Mouse (Mus musculus): ENCODE results near the gene Bckdhb. TPM values are rescaled to one million over a fixed set of nuclear protein-coding genes. Genes with fewer than 3 reads are reported as not detected.

Gene Bckdhb
- polyA plus RNA-seq (2012; rRNA removed), result 21.9 and 27.6 TPM in 2 replicates

DNA sequence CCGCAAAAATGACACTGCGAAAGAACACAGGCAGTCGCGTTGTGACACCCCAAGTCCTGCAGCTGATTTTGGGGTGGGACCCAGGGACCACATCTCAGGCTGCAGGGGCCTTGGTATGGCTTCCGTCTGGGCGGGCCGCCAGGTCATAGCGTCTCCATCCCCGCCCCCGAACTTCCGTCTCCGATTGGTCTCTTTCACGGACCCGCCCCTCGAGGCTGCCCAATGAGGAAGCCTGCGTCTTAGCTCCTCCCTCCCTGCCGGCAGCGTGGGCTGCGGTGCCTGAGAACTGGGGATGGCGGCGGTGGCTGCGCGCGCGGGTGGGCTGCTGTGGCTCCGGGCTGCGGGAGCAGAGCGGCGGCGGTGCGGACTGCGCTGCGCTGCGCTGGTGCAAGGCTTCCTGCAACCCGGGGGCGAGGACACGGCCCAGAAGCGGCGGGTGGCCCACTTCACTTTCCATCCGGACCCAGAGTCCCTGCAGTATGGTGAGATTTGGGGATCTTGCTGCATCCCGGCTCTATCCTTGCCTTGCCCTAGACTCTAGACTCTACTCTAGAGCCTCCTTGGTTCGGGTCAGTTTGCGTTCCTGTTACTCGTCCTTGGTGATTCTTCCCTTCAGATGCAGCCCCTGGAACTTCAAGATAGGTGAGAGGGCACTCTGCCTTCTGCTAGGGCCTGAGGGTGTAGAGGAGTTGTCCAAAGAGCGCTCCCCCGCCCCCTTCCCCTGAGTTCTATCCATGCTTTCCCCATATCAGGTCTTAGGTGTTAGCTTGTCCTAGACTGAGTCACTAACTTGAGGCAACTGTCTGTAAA is at the start of gene Bckdhb:
Gene Bckdhb (plus strand): TSS at position 268 of the 810 bp plus-strand sequence.
- peak; percentile 98 for DNase-seq (ENCODE audit: low read depth)

DNA sequence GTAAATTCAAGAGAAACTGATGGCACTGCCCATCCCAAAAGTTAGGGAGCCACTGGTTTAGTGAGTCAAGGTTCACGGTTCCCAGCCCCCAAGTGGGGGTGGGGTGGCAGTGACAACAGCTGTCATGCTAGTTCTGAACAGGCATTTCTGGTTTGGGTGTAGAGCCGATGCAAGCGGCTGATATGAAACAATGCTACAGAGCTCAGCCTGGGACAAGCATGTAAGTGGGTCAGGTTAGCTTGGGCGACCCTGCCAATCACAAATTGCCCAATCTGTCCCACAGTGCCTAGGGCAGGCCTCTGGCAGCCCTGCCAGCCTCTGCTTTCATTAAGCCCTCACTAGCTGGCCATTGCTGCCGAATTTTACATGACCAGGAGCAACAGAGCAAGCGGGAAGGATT is 42.8 kb upstream of the Bckdhb start:
- no peak for DNase-seq (ENCODE audit: low read depth)
- TF ChIP-seq CTCF (IDR thresholded peaks at IDR 0.05; ENCODE audit: borderline replicate concordance, extremely low read depth, insufficient read depth, insufficient read length), result no peak
- no peak for TF ChIP-seq POLR2A (IDR thresholded peaks at IDR 0.05; ENCODE audit: borderline replicate concordance, extremely low read depth, insufficient read depth, insufficient read length, poor library complexity, severe bottlenecking)

More for the DNA sequence above, at the start of gene Bckdhb:
- peak; percentile 58 for TF ChIP-seq POLR2A (IDR thresholded peaks at IDR 0.05; ENCODE audit: borderline replicate concordance, extremely low read depth, insufficient read depth, insufficient read length, poor library complexity, severe bottlenecking)
- TF ChIP-seq CTCF (IDR thresholded peaks at IDR 0.05; ENCODE audit: borderline replicate concordance, extremely low read depth, insufficient read depth, insufficient read length), result no peak

DNA sequence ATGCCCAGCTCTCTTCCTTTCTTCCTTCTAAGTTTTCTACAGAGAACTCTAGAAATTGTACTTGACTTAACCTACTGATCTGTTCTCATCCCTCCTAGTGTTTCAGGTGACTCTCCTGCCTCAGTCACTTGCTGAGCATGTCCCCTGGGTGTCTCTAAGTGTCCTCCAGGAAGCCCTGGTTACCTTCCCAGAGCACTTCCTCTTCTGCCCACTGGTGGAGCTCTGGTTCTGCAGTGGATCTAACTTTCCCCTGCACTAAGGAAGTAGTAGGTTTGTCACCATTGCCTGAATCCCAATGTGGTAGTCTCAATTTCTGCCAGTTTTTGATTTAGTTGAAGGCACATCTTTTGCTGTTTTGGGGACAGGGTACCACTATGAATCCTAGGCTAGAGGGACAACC is 38.8 kb upstream of the Bckdhb start:
- DNase-seq (ENCODE audit: low read depth), result no peak
- TF ChIP-seq POLR2A (IDR thresholded peaks at IDR 0.05; ENCODE audit: borderline replicate concordance, extremely low read depth, insufficient read depth, insufficient read length, poor library complexity, severe bottlenecking) (no peak), CTCF (IDR thresholded peaks at IDR 0.05; ENCODE audit: borderline replicate concordance, extremely low read depth, insufficient read depth, insufficient read length) (no peak)

DNA sequence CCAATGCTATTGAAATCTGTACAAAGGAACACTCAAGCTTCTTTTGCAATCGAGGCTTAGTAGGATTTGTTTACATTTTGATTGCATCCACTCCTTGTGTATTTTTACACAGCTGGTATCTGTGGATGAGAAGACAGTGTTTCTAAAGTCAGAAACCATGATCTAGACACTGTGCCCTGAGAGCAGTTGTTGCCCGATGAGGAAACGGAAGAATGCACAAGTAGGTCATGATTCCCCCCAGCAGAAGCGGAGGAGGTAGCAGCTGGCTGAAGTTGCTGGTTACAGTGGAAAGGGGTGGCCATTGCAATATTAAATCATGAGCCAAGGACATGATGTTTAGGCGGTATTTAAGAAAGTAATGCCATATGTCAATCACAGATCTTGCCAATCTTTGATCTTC is 36.7 kb upstream of the Bckdhb start:
- TF ChIP-seq CTCF (IDR thresholded peaks at IDR 0.05; ENCODE audit: borderline replicate concordance, extremely low read depth, insufficient read depth, insufficient read length) (no peak), POLR2A (IDR thresholded peaks at IDR 0.05; ENCODE audit: borderline replicate concordance, extremely low read depth, insufficient read depth, insufficient read length, poor library complexity, severe bottlenecking) (no peak)
- no peak for DNase-seq (ENCODE audit: low read depth)

DNA sequence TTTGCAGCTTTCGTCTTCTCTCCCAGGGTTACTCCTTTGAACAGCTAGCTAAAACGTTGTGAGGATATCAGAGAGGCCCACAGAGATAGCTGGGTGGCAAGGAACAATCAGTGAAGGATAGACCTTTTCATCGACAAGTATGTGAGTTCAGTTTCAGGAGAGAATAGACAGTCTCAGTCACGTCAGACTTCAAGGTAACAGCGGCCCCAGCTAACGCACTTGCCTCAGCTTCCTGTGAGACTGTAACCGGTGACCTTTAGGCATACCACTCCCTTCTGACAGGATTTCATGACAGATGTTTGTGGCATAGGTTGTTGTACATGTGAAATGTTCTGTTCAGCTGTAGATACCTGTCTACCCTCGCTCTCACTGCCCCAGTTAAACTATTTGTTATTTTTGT is 31.9 kb upstream of the Bckdhb start:
- TF ChIP-seq POLR2A (IDR thresholded peaks at IDR 0.05; ENCODE audit: borderline replicate concordance, extremely low read depth, insufficient read depth, insufficient read length, poor library complexity, severe bottlenecking), result no peak
- TF ChIP-seq CTCF (IDR thresholded peaks at IDR 0.05; ENCODE audit: borderline replicate concordance, extremely low read depth, insufficient read depth, insufficient read length), result no peak
- DNase-seq (ENCODE audit: low read depth), result no peak

DNA sequence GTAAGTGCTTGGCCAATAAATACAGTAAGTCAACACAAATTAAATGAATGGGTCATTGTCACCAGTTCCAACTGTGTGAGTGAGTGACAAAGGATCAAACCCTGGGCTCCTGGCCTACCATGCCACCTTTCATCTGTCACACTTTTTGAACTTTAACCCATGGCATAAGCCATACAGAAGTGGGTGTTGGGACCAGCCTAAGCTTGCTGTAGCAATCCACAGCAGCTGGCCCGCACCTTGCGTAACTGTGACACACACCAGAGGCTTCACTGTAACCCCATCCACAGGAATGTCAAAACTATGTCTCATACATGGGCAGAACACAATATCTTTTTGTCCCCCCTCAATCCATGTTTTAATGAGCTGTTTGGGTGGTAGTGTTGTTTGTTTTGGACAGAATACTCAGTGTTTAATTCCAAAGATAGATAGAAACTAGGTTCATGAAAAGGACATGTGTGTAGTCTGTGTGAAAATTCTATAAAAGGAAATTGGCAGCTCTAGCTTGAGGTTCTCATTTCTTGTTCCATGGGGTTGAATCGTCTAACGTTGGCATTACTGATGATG is 31.1 kb upstream of the Bckdhb start:
- TF ChIP-seq CTCF (IDR thresholded peaks at IDR 0.05; ENCODE audit: borderline replicate concordance, extremely low read depth, insufficient read depth, insufficient read length), result no peak
- no peak for TF ChIP-seq POLR2A (IDR thresholded peaks at IDR 0.05; ENCODE audit: borderline replicate concordance, extremely low read depth, insufficient read depth, insufficient read length, poor library complexity, severe bottlenecking)
- DNase-seq (ENCODE audit: low read depth), result no peak

DNA sequence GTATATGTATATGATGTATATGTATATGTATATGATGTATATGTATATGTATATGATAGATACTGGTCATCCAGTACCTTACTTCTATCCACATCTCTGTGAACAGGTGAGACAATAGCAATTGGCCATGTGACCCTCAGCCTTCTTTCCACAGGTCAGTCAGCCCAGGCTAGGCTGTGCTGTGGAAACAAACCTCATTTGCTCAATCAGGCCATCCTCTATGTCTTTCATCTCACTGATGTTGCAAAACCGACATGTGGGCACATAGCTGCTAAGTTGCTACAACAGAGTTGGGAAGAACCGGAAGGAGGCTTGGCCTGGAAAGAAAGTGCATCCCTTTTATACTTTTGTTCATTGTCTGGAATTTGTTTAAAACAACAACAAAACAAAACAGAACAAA is 22.9 kb upstream of the Bckdhb start:
- no peak for DNase-seq (ENCODE audit: low read depth)
- TF ChIP-seq POLR2A (IDR thresholded peaks at IDR 0.05; ENCODE audit: borderline replicate concordance, extremely low read depth, insufficient read depth, insufficient read length, poor library complexity, severe bottlenecking) (no peak), CTCF (IDR thresholded peaks at IDR 0.05; ENCODE audit: borderline replicate concordance, extremely low read depth, insufficient read depth, insufficient read length) (no peak)

DNA sequence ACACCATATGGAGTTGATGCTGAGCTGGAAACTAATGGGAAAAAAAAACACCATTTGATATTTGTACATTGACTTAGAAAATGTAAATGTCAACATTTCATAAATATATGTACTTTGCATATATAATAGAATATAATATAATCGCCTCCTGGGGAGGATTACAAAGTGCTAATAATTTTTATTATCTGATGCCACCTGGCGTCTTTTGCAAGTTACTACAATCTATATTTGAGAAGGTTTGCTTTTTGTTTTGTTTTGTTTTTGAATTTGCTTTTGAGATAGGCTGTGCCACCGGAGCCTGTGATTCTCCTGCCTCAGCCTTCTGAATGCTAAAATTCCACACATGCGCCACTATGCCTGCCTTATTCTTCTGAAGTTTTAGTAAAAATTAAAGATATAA is 19.1 kb upstream of the Bckdhb start:
- TF ChIP-seq CTCF (IDR thresholded peaks at IDR 0.05; ENCODE audit: borderline replicate concordance, extremely low read depth, insufficient read depth, insufficient read length) (no peak), POLR2A (IDR thresholded peaks at IDR 0.05; ENCODE audit: borderline replicate concordance, extremely low read depth, insufficient read depth, insufficient read length, poor library complexity, severe bottlenecking) (no peak)
- DNase-seq (ENCODE audit: low read depth), result peak; percentile 5

DNA sequence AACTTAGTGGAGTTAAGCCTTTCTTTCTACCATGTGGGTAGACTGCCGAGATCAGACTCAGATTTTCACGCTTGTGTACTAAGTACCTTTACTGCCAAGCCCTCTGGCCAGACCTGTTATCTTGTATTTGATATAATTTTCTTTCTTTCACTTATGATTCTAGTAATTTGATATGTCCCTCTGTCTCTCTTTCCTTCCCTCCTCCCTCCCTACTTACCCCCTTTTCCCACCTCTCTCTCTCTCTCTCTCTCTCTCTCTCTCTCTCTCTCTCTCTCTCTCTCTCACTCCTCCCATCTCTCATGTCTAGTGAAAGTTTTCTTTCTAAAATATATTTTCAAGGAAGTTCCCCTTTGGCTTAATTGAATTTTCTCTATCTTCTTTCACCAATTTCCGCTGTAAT is 17.9 kb upstream of the Bckdhb start:
- DNase-seq (ENCODE audit: low read depth), result no peak
- no peak for TF ChIP-seq CTCF (IDR thresholded peaks at IDR 0.05; ENCODE audit: borderline replicate concordance, extremely low read depth, insufficient read depth, insufficient read length)
- TF ChIP-seq POLR2A (IDR thresholded peaks at IDR 0.05; ENCODE audit: borderline replicate concordance, extremely low read depth, insufficient read depth, insufficient read length, poor library complexity, severe bottlenecking), result no peak

DNA sequence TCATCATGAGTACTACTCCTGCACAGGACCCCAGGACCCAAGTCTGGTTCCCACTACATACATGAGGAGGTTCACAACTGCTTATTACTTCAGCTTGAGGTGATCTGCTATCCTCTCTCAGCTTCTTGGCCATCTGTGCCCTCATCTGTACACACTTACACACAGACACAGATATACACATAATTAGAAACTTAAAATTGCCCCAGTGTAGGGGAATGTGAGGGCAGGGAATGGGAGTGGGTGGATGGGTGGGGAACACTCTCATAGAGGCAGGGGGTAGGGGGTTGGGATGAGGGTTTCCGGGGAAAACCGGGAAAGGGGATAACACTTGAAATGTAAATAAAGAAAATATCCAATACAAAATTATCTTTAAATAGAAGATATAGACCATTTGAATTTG is 15.1 kb upstream of the Bckdhb start:
- TF ChIP-seq CTCF (IDR thresholded peaks at IDR 0.05; ENCODE audit: borderline replicate concordance, extremely low read depth, insufficient read depth, insufficient read length) (no peak), POLR2A (IDR thresholded peaks at IDR 0.05; ENCODE audit: borderline replicate concordance, extremely low read depth, insufficient read depth, insufficient read length, poor library complexity, severe bottlenecking) (no peak)
- DNase-seq (ENCODE audit: low read depth), result no peak

DNA sequence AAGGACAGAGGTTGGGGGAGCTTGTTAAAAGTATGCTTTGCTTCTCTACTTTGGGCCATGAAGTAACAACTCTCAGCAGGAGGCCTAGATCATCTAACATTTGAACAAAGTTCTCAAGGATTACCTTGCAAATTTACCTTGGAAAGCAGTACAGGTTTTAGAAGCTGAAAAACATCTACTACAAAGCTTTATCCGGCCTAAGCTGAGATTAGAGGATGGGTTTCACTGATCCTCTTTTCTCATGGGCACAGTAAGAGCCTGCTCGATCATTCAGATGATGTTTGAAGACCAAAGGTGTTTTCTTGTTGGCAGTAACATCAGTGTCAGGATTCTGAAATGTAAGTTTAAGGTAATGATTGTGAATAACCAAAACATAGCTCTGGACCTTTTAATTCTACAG is 14.0 kb upstream of the Bckdhb start:
- TF ChIP-seq CTCF (IDR thresholded peaks at IDR 0.05; ENCODE audit: borderline replicate concordance, extremely low read depth, insufficient read depth, insufficient read length) (no peak), POLR2A (IDR thresholded peaks at IDR 0.05; ENCODE audit: borderline replicate concordance, extremely low read depth, insufficient read depth, insufficient read length, poor library complexity, severe bottlenecking) (no peak)
- no peak for DNase-seq (ENCODE audit: low read depth)

DNA sequence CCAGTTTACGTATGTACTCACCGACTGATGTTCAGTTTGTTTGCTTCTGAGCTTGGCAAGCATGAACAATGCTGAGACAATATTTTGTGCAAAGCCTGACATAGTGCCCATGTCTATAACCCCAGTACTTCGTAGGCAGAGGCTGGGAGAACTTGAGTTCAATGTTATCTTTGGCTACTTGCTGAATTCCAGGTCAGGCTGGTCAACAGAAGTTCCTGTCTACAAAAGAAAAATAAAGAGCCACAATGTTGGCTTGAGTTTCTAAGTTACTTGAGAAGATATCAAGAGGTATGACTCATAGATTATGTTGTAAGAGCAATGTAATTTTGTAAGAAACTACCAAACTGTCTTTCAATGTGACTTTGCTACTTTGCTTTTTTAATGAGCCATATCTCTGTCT is 2.9 kb upstream of the Bckdhb start:
- TF ChIP-seq CTCF (IDR thresholded peaks at IDR 0.05; ENCODE audit: borderline replicate concordance, extremely low read depth, insufficient read depth, insufficient read length) (no peak), POLR2A (IDR thresholded peaks at IDR 0.05; ENCODE audit: borderline replicate concordance, extremely low read depth, insufficient read depth, insufficient read length, poor library complexity, severe bottlenecking) (no peak)
- DNase-seq (ENCODE audit: low read depth), result no peak
